In the genomic region with DNA sequence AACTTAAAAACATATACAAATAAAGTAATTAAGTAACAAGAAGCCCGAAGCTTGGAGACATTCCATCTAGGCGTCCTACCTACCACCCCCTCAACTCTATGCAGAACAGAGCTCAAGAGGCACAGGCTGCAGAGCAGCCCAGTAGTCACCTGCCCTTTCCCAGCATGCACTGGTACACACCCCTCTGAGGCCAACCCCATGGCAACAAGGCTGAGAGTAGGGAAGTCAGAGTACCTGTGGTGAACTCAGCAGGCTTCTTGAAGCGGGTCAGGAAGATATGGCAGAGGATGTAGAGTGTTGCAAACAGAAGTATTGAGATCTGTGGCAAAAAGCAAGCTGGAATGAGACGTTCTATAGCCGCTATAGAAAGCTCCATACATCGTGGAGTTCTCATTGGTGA, we compare ENCODE assay signal across 23 mouse cellular contexts. TPM values are rescaled to one million over a fixed set of nuclear protein-coding genes. Genes with fewer than 3 reads are reported as not detected.
DNase-seq lines count a peak whose midpoint lies in the region; ATAC-seq lines count a peak whose summit lies in the region.
"Had no signal": no experiment of that assay in that cellular context is flagged by ENCODE, and none has a peak within 500 bp of the region (broad histone marks: within the 10 kb centered on the region; RNA-seq: fewer than 3 reads in every experiment).

No protein-coding gene starts in this region.

- no peak overlapping the region for H3K4me3 ChIP-seq in forebrain, embryonic 15.5 days
- H3K4me3 ChIP-seq in forebrain, embryonic 14.5 days (ENCODE audit: low read depth, low read length) = no peak overlapping the region
- H3K4me3 ChIP-seq in neural tube, embryonic 12.5 days = no peak overlapping the region
- H3K4me3 ChIP-seq in neural tube, embryonic 15.5 days (replicated peaks) = no peak overlapping the region
- H3K4me3 ChIP-seq in liver, embryonic 12.5 days = no peak overlapping the region
- H3K4me3 ChIP-seq: embryonic facial prominence, embryonic 10.5 days; heart, embryonic 10.5 days; heart, embryonic 15.5 days had no signal

- peak overlapping the region; percentile 76; the same call in 1 of the 2 replicates for H3K4me2 ChIP-seq in forebrain, embryonic 15.5 days (replicated peaks)
- no peak overlapping the region for H3K4me2 ChIP-seq in forebrain, embryonic 14.5 days (ENCODE audit: low read length)
- H3K4me2 ChIP-seq in neural tube, embryonic 12.5 days (replicated peaks) = 0 out of 2 replicates have a peak overlapping the region, but pooled peaks have one; percentile 3
- no peak overlapping the region for H3K4me2 ChIP-seq in neural tube, embryonic 15.5 days
- H3K4me2 ChIP-seq in liver, embryonic 12.5 days = no peak overlapping the region
- H3K4me2 ChIP-seq: heart, embryonic 15.5 days had no signal

- ATAC-seq in forebrain, embryonic 15.5 days (replicated peaks) = no peak
- no peak for ATAC-seq in forebrain, embryonic 14.5 days
- ATAC-seq in neural tube, embryonic 12.5 days (ENCODE audit: low FRiP score, low read depth) = no peak
- ATAC-seq in neural tube, embryonic 15.5 days (ENCODE audit: low FRiP score) = no peak
- ATAC-seq in liver, embryonic 12.5 days = no peak
- ATAC-seq: activated CD4-positive, CD25-positive, alpha-beta regulatory T cell, adult 4 months; hindbrain, postnatal 0 days had no signal

- no peak overlapping the region for H3K27ac ChIP-seq in forebrain, embryonic 15.5 days (replicated peaks)
- no peak overlapping the region for H3K27ac ChIP-seq in forebrain, embryonic 14.5 days (ENCODE audit: low read depth, low read length)
- H3K27ac ChIP-seq in neural tube, embryonic 12.5 days = no peak overlapping the region
- no peak overlapping the region for H3K27ac ChIP-seq in neural tube, embryonic 15.5 days (replicated peaks)
- H3K27ac ChIP-seq in liver, embryonic 12.5 days = no peak overlapping the region
- H3K27ac ChIP-seq: embryonic facial prominence, embryonic 10.5 days; heart, embryonic 10.5 days; heart, embryonic 15.5 days; hindbrain, embryonic 13.5 days; hindbrain, postnatal 0 days had no signal

- peaks cover 35% of the 10 kb centered on the region for H3K36me3 ChIP-seq in forebrain, embryonic 15.5 days
- H3K36me3 ChIP-seq in forebrain, embryonic 14.5 days (ENCODE audit: control insufficient read depth, insufficient read depth, low read length) = peaks cover 50% of the 10 kb centered on the region
- peaks cover 51% of the 10 kb centered on the region for H3K36me3 ChIP-seq in neural tube, embryonic 12.5 days
- peaks cover 33% of the 10 kb centered on the region for H3K36me3 ChIP-seq in neural tube, embryonic 15.5 days
- H3K36me3 ChIP-seq in liver, embryonic 12.5 days = peaks cover 18% of the 10 kb centered on the region

- WGBS in forebrain, embryonic 15.5 days = 89% methylated on average over 6 of the region's 6 CpGs
- WGBS in forebrain, embryonic 14.5 days = 92% methylated on average over 6 of the region's 6 CpGs
- 90% methylated on average over 6 of the region's 6 CpGs for WGBS in neural tube, embryonic 12.5 days
- 96% methylated on average over 6 of the region's 6 CpGs for WGBS in neural tube, embryonic 15.5 days
- 70% methylated on average over 6 of the region's 6 CpGs for WGBS in liver, embryonic 12.5 days (ENCODE audit: insufficient replicate concordance)

- peaks cover 34% of the 10 kb centered on the region for H3K4me1 ChIP-seq in forebrain, embryonic 15.5 days
- H3K4me1 ChIP-seq in forebrain, embryonic 14.5 days (ENCODE audit: control insufficient read depth, insufficient read depth, low read length) = peaks cover 14% of the 10 kb centered on the region
- peaks cover 26% of the 10 kb centered on the region for H3K4me1 ChIP-seq in neural tube, embryonic 12.5 days
- peaks cover 30% of the 10 kb centered on the region for H3K4me1 ChIP-seq in neural tube, embryonic 15.5 days
- H3K4me1 ChIP-seq in liver, embryonic 12.5 days = peaks cover 27% of the 10 kb centered on the region

- DNase-seq in forebrain, embryonic 14.5 days (ENCODE audit: low spot score) = no peak
- peak; percentile 39 for DNase-seq in thymus, postnatal 0 days (ENCODE audit: low spot score)
- no peak for DNase-seq in thymus, postnatal 36 days
- DNase-seq: adrenal gland, adult 2 months; adrenal gland, postnatal 25 days; cerebellum, adult 18-20 months; cerebellum, adult 9-11 months; cerebellum, postnatal 36 days; gastrocnemius, postnatal 36 days; heart, adult 11 months; heart, postnatal 14 days had no signal

- no peak overlapping the region for H3K9ac ChIP-seq in forebrain, embryonic 15.5 days (replicated peaks)
- H3K9ac ChIP-seq in forebrain, embryonic 14.5 days (ENCODE audit: low read length) = no peak overlapping the region
- no peak overlapping the region for H3K9ac ChIP-seq in neural tube, embryonic 12.5 days
- H3K9ac ChIP-seq in neural tube, embryonic 15.5 days (replicated peaks) = no peak overlapping the region
- H3K9ac ChIP-seq in liver, embryonic 12.5 days = no peak overlapping the region
- H3K9ac ChIP-seq: heart, embryonic 15.5 days had no signal

- no peaks in the 10 kb centered on the region for H3K9me3 ChIP-seq in forebrain, embryonic 15.5 days
- H3K9me3 ChIP-seq in forebrain, embryonic 14.5 days (replicated peaks; ENCODE audit: control insufficient read depth, low read length) = no peaks in the 10 kb centered on the region
- H3K9me3 ChIP-seq in neural tube, embryonic 12.5 days = no peaks in the 10 kb centered on the region
- no peaks in the 10 kb centered on the region for H3K9me3 ChIP-seq in neural tube, embryonic 15.5 days (replicated peaks)
- H3K9me3 ChIP-seq in liver, embryonic 12.5 days (replicated peaks) = no peaks in the 10 kb centered on the region
- H3K9me3 ChIP-seq: embryonic facial prominence, embryonic 10.5 days; heart, embryonic 10.5 days; heart, embryonic 15.5 days; hindbrain, embryonic 13.5 days had no signal

- no peaks in the 10 kb centered on the region for H3K27me3 ChIP-seq in forebrain, embryonic 15.5 days
- no peaks in the 10 kb centered on the region for H3K27me3 ChIP-seq in forebrain, embryonic 14.5 days (replicated peaks; ENCODE audit: control insufficient read depth, insufficient read depth, low read length)
- no peaks in the 10 kb centered on the region for H3K27me3 ChIP-seq in neural tube, embryonic 12.5 days (replicated peaks)
- no peaks in the 10 kb centered on the region for H3K27me3 ChIP-seq in neural tube, embryonic 15.5 days (replicated peaks)
- no peaks in the 10 kb centered on the region; the same call in 1 of the 2 replicates for H3K27me3 ChIP-seq in liver, embryonic 12.5 days (replicated peaks)
- H3K27me3 ChIP-seq: heart, embryonic 15.5 days; hindbrain, embryonic 13.5 days had no signal

RNA-seq across cellular contexts. Expression of a gene that starts 3.1 kb away (rescaled TPM):
- polyA plus RNA-seq in forebrain, embryonic 15.5 days (2015; fragmentation: Nextera tagmentation; extraction: Ambion mirVana) = 43.2 and 45.2 TPM in 2 replicates
- 10.9 TPM in 2 replicates for polyA plus RNA-seq in forebrain, embryonic 14.5 days (2014; fragmentation: Nextera tagmentation; extraction: Ambion mirVana)
- polyA plus RNA-seq in neural tube, embryonic 12.5 days (2016; fragmentation: Nextera tagmentation; extraction: Ambion mirVana) = 35.9 and 40.0 TPM in 2 replicates
- polyA plus RNA-seq in neural tube, embryonic 15.5 days (2015; fragmentation: Nextera tagmentation; extraction: Ambion mirVana) = 27.9 and 28.6 TPM in 2 replicates
- 27.8 and 31.9 TPM in 2 replicates for polyA plus RNA-seq in thymus, postnatal 0 days (2015; fragmentation: Nextera tagmentation; extraction: Ambion mirVana)
- polyA plus RNA-seq in liver, embryonic 12.5 days (2016; fragmentation: Nextera tagmentation; extraction: Ambion mirVana) = 4.4 and 4.6 TPM in 2 replicates

RNA-seq across cellular contexts. Expression of a gene that starts 16.6 kb away (rescaled TPM):
- 0.52 and 0.68 TPM in 2 replicates for polyA plus RNA-seq in forebrain, embryonic 15.5 days (2015; fragmentation: Nextera tagmentation; extraction: Ambion mirVana)
- 0.18 and 0.36 TPM in 2 replicates for polyA plus RNA-seq in forebrain, embryonic 14.5 days (2014; fragmentation: Nextera tagmentation; extraction: Ambion mirVana)
- polyA plus RNA-seq in neural tube, embryonic 12.5 days (2016; fragmentation: Nextera tagmentation; extraction: Ambion mirVana) = 1.6 and 1.9 TPM in 2 replicates
- polyA plus RNA-seq in neural tube, embryonic 15.5 days (2015; fragmentation: Nextera tagmentation; extraction: Ambion mirVana) = 2.5 and 3.2 TPM in 2 replicates
- polyA plus RNA-seq in thymus, postnatal 0 days (2015; fragmentation: Nextera tagmentation; extraction: Ambion mirVana) = 0.78 and 0.85 TPM in 2 replicates
- 0.25 and 0.32 TPM in 2 replicates for polyA plus RNA-seq in liver, embryonic 12.5 days (2016; fragmentation: Nextera tagmentation; extraction: Ambion mirVana)

RNA-seq across cellular contexts. Expression of a gene that starts 19.5 kb away (rescaled TPM):
- polyA plus RNA-seq in forebrain, embryonic 15.5 days (2015; fragmentation: Nextera tagmentation; extraction: Ambion mirVana) = 1,138 and 1,204 TPM in 2 replicates
- polyA plus RNA-seq in forebrain, embryonic 14.5 days (2014; fragmentation: Nextera tagmentation; extraction: Ambion mirVana) = 1,499 and 1,719 TPM in 2 replicates
- 1,299 and 1,329 TPM in 2 replicates for polyA plus RNA-seq in neural tube, embryonic 12.5 days (2016; fragmentation: Nextera tagmentation; extraction: Ambion mirVana)
- polyA plus RNA-seq in neural tube, embryonic 15.5 days (2015; fragmentation: Nextera tagmentation; extraction: Ambion mirVana) = 1,446 and 1,534 TPM in 2 replicates
- 1,370 and 1,449 TPM in 2 replicates for polyA plus RNA-seq in thymus, postnatal 0 days (2015; fragmentation: Nextera tagmentation; extraction: Ambion mirVana)
- polyA plus RNA-seq in liver, embryonic 12.5 days (2016; fragmentation: Nextera tagmentation; extraction: Ambion mirVana) = 1,333 and 1,388 TPM in 2 replicates

RNA-seq across cellular contexts. Expression of a gene that starts 20.6 kb away (rescaled TPM):
- polyA plus RNA-seq in forebrain, embryonic 15.5 days (2015; fragmentation: Nextera tagmentation; extraction: Ambion mirVana) = 42.7 and 46.4 TPM in 2 replicates
- polyA plus RNA-seq in forebrain, embryonic 14.5 days (2014; fragmentation: Nextera tagmentation; extraction: Ambion mirVana) = 30.3 and 33.5 TPM in 2 replicates
- polyA plus RNA-seq in neural tube, embryonic 12.5 days (2016; fragmentation: Nextera tagmentation; extraction: Ambion mirVana) = 27.8 and 27.9 TPM in 2 replicates
- polyA plus RNA-seq in neural tube, embryonic 15.5 days (2015; fragmentation: Nextera tagmentation; extraction: Ambion mirVana) = 27.0 and 33.2 TPM in 2 replicates
- 10.3 and 10.8 TPM in 2 replicates for polyA plus RNA-seq in thymus, postnatal 0 days (2015; fragmentation: Nextera tagmentation; extraction: Ambion mirVana)
- polyA plus RNA-seq in liver, embryonic 12.5 days (2016; fragmentation: Nextera tagmentation; extraction: Ambion mirVana) = 4.9 TPM in 2 replicates

RNA-seq across cellular contexts. Expression of a gene that starts 38.4 kb away (rescaled TPM):
- not detected in 2 replicates for polyA plus RNA-seq in forebrain, embryonic 15.5 days (2015; fragmentation: Nextera tagmentation; extraction: Ambion mirVana)
- polyA plus RNA-seq in forebrain, embryonic 14.5 days (2014; fragmentation: Nextera tagmentation; extraction: Ambion mirVana) = not detected in 2 replicates
- not detected in 2 replicates for polyA plus RNA-seq in neural tube, embryonic 12.5 days (2016; fragmentation: Nextera tagmentation; extraction: Ambion mirVana)
- polyA plus RNA-seq in neural tube, embryonic 15.5 days (2015; fragmentation: Nextera tagmentation; extraction: Ambion mirVana) = not detected in 2 replicates
- not detected in 2 replicates for polyA plus RNA-seq in thymus, postnatal 0 days (2015; fragmentation: Nextera tagmentation; extraction: Ambion mirVana)
- not detected in 2 replicates for polyA plus RNA-seq in liver, embryonic 12.5 days (2016; fragmentation: Nextera tagmentation; extraction: Ambion mirVana)
- polyA plus RNA-seq: activated CD4-positive, CD25-positive, alpha-beta regulatory T cell, adult 4 months; embryonic facial prominence, embryonic 10.5 days; embryonic facial prominence, embryonic 14.5 days; heart, embryonic 10.5 days; heart, embryonic 15.5 days; hindbrain, embryonic 13.5 days; hindbrain, postnatal 0 days; intestine, embryonic 14.5 days had no signal

Comparison
In these comparisons a context has a peak if more than half of its experiments do, and no peak if none do; other contexts are left out.
1. H3K4me2 ChIP-seq: peak in forebrain, embryonic 15.5 days (single experiment) and neural tube, embryonic 12.5 days (single experiment); none in forebrain, embryonic 14.5 days (single experiment), neural tube, embryonic 15.5 days (single experiment) and liver, embryonic 12.5 days (single experiment).